Mouse (Mus musculus): ENCODE measurements around the gene Pdia4. TPM values are rescaled to one million over a fixed set of nuclear protein-coding genes. Genes with fewer than 3 reads are reported as not detected.
"Not testable (repeated sequence)": the region's sequence is repeated elsewhere in the genome, so short reads cannot be mapped to it uniquely, and the experiment has no call there.

Gene Pdia4
- polyA plus RNA-seq, 1 experiment: 47.8 TPM

GRCm38 (mm10) chr6:47762686-47763085 lies 50.5 kb downstream of the Pdia4 start:
- not testable (repeated sequence) for H3K4me3 ChIP-seq (ENCODE audit: extremely low read depth, insufficient read depth, insufficient read length); H3K4me1 ChIP-seq (ENCODE audit: control insufficient read depth, insufficient read depth, insufficient read length); DNase-seq (ENCODE audit: low read depth in 1 of 2, low spot score in 2 of 2); H3K36me3 ChIP-seq (ENCODE audit: control insufficient read depth, insufficient read depth, low read length); H3K27ac ChIP-seq (ENCODE audit: insufficient read depth, low read length); H3K27me3 ChIP-seq (ENCODE audit: control insufficient read depth, insufficient read depth, low read length)
- WGBS: 96% methylated on average over 9 of the region's 10 CpGs

- H3K36me3 ChIP-seq (ENCODE audit: control insufficient read depth, insufficient read depth, low read length); H3K4me3 ChIP-seq (ENCODE audit: extremely low read depth, insufficient read depth, insufficient read length); H3K4me1 ChIP-seq (ENCODE audit: control insufficient read depth, insufficient read depth, insufficient read length); H3K27ac ChIP-seq (ENCODE audit: insufficient read depth, low read length); DNase-seq (ENCODE audit: low read depth in 1 of 2, low spot score in 2 of 2); H3K27me3 ChIP-seq (ENCODE audit: control insufficient read depth, insufficient read depth, low read length): not testable (repeated sequence)
- 90% methylated on average over 14 of the region's 16 CpGs for WGBS
These were observed 53.8 kb downstream of the Pdia4 start for GRCm38 (mm10) chr6:47759406-47759805.

- not testable (repeated sequence) for H3K4me3 ChIP-seq (ENCODE audit: extremely low read depth, insufficient read depth, insufficient read length); H3K4me1 ChIP-seq (ENCODE audit: control insufficient read depth, insufficient read depth, insufficient read length); H3K27me3 ChIP-seq (ENCODE audit: control insufficient read depth, insufficient read depth, low read length); H3K36me3 ChIP-seq (ENCODE audit: control insufficient read depth, insufficient read depth, low read length); H3K27ac ChIP-seq (ENCODE audit: insufficient read depth, low read length)
- under 1% methylated on average over 20 of the region's 38 CpGs for WGBS
- DNase-seq (ENCODE audit: low read depth in 1 of 2, low spot score in 2 of 2): peak in 1 of 2 experiments; percentile 58
These were observed 55.4 kb downstream of the Pdia4 start for GRCm38 (mm10) chr6:47757849-47758248.

- not testable (repeated sequence) for H3K4me1 ChIP-seq (ENCODE audit: control insufficient read depth, insufficient read depth, insufficient read length); DNase-seq (ENCODE audit: low read depth in 1 of 2, low spot score in 2 of 2); H3K4me3 ChIP-seq (ENCODE audit: extremely low read depth, insufficient read depth, insufficient read length); H3K27ac ChIP-seq (ENCODE audit: insufficient read depth, low read length); H3K36me3 ChIP-seq (ENCODE audit: control insufficient read depth, insufficient read depth, low read length); H3K27me3 ChIP-seq (ENCODE audit: control insufficient read depth, insufficient read depth, low read length)
- 21% methylated on average over 12 of the region's 22 CpGs for WGBS
These were observed 55.8 kb downstream of the Pdia4 start for GRCm38 (mm10) chr6:47757429-47757828.

GRCm38 (mm10) chr6:47753144-47753543 lies 60.1 kb downstream of the Pdia4 start:
- H3K27ac ChIP-seq (ENCODE audit: insufficient read depth, low read length); H3K36me3 ChIP-seq (ENCODE audit: control insufficient read depth, insufficient read depth, low read length); H3K27me3 ChIP-seq (ENCODE audit: control insufficient read depth, insufficient read depth, low read length); H3K4me1 ChIP-seq (ENCODE audit: control insufficient read depth, insufficient read depth, insufficient read length); DNase-seq (ENCODE audit: low read depth in 1 of 2, low spot score in 2 of 2); H3K4me3 ChIP-seq (ENCODE audit: extremely low read depth, insufficient read depth, insufficient read length): not testable (repeated sequence)
- WGBS: 1% methylated on average over 15 of the region's 44 CpGs

GRCm38 (mm10) chr6:47748306-47748705 lies 64.9 kb downstream of the Pdia4 start:
- not testable (repeated sequence) for H3K27ac ChIP-seq (ENCODE audit: insufficient read depth, low read length); H3K4me3 ChIP-seq (ENCODE audit: extremely low read depth, insufficient read depth, insufficient read length); H3K27me3 ChIP-seq (ENCODE audit: control insufficient read depth, insufficient read depth, low read length); H3K4me1 ChIP-seq (ENCODE audit: control insufficient read depth, insufficient read depth, insufficient read length); H3K36me3 ChIP-seq (ENCODE audit: control insufficient read depth, insufficient read depth, low read length)
- 9% methylated on average over 14 of the region's 25 CpGs for WGBS
- DNase-seq (ENCODE audit: low read depth in 1 of 2, low spot score in 2 of 2): peak in 1 of 2 experiments; percentile 82

GRCm38 (mm10) chr6:47747886-47748285 lies 65.3 kb downstream of the Pdia4 start:
- H3K4me3 ChIP-seq (ENCODE audit: extremely low read depth, insufficient read depth, insufficient read length); H3K4me1 ChIP-seq (ENCODE audit: control insufficient read depth, insufficient read depth, insufficient read length); H3K27ac ChIP-seq (ENCODE audit: insufficient read depth, low read length); DNase-seq (ENCODE audit: low read depth in 1 of 2, low spot score in 2 of 2); H3K27me3 ChIP-seq (ENCODE audit: control insufficient read depth, insufficient read depth, low read length); H3K36me3 ChIP-seq (ENCODE audit: control insufficient read depth, insufficient read depth, low read length): not testable (repeated sequence)
- 87% methylated on average over 4 of the region's 8 CpGs for WGBS

Other genes with a start within 250 kb of the Pdia4 start
- gene Ezh2, start 218.1 kb downstream of the Pdia4 start, polyA plus RNA-seq (2012; rRNA removed): 6.6 and 6.8 TPM in 2 replicates
- gene Zfp786, start 17.4 kb upstream of the Pdia4 start, polyA plus RNA-seq (2012; rRNA removed): 0.06 and 0.13 TPM in 2 replicates
- 13.0 and 13.6 TPM in 2 replicates for gene Zfp398, start 22.2 kb upstream of the Pdia4 start, polyA plus RNA-seq (2012; rRNA removed)
- 6.3 and 7.3 TPM in 2 replicates for gene Zfp282, start 63.8 kb upstream of the Pdia4 start, polyA plus RNA-seq (2012; rRNA removed)
- gene Zfp212, start 107.0 kb upstream of the Pdia4 start, polyA plus RNA-seq (2012; rRNA removed): 8.6 and 9.7 TPM in 2 replicates
- gene Zfp956, start 140.0 kb upstream of the Pdia4 start, polyA plus RNA-seq (2012; rRNA removed): 17.2 and 21.6 TPM in 2 replicates
- 17.1 and 19.2 TPM in 2 replicates for gene Zfp777, start 235.5 kb upstream of the Pdia4 start, polyA plus RNA-seq (2012; rRNA removed)

Measured in spleen, adult 2 months (tissue).